Mouse (Mus musculus): ENCODE data around the gene Vezt.

DNA sequence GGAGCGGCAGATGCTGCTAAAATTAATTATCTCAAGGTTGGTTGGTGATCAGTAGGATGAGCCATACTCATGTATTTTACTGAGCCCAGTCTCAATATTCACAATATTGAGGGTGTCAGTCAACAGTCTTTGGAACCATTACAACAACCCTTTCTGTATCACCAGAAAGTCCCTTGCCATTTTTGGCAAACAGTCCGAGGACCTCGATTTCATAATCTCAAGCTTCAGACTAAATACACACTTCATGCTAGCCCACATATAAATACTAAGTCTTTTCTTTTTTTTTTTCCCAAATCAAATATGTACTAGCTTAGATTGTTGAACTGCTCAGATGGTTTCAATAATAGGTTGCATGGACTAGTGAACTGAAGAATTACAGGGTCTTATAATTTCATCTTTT, 84.6 kb downstream of the Vezt start:
- TF ChIP-seq CTCF (IDR thresholded peaks at IDR 0.05; ENCODE audit: borderline replicate concordance, insufficient read depth, low read depth, low read length) (no peak), POLR2A (IDR thresholded peaks at IDR 0.05; ENCODE audit: borderline replicate concordance, insufficient read depth, low read length) (no peak)
